Mouse (Mus musculus) right cerebral cortex, adult 18-20 months (tissue): ENCODE results near the gene Srsf1.
A peak's percentile ranks its signal among the peaks of the same experiment; 100 is the strongest.

Source experiments
- DNase-seq: peaks from one replicate; pipeline ENCODE4 v3.0.0; 2022; ENCODE audit warnings: mixed read lengths

Srsf1 gene

DNA sequence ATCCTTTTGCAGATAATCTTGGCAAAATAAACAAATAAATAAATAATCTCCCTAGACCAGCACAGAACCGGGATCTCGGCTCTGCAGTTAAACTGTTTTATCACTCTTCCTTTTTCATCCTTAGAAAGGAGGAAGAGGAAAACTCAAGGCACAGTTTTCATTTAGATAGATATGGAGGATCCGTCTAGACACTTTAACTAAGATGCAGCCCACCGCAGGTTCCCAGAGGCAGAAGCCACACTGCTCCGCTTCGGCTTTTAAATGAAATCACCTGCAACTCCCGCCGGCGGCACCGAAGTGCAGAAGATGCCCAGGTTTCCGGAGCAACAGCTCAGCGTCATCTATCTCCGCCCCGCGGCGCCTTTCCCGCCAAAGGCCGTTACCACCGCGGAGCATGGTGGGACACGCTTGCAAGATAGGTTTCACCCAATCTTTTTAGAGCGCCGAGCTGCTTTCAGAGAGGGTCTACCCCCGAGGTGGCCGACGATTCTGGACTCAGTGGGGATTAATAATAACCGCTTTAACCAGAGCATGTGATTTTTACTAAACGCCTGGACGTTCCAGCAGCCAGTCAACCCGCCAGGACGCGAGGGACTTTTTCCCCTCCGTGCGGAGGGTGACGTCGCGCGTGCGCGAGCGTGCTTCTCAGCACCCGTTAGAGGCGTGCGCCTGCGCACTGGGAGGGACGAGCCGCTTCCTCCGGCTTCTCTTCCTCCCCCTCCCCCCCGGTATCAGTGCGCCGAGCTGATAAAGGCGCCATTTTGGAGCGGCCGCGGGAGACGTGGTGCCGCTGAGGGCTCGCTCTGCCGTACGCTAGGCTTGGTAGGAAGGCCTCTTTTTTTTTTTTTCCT, at the start of gene Srsf1:
Gene Srsf1, plus strand, starts transcription at position 430 of the 851 bp plus-strand sequence.
- DNase-seq, result peak; percentile 97

DNA sequence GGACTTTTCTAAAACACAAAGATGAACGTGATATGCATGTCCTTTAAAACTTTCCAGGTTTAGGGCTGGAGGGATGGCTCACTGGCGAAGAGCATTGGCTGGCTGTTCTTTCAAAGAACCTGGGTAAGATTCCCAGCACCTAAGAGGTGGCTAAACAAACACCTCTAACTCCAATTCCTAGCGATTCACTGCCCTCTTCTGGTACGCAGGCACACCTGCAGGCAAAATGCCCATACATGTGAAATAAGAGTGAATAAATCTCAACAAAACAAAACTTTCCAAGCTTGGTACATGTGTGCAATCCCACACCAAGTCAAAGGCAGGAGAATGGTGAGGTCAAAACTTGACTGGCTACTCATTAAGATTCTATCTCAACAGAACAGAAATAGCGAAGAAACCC, 47.4 kb upstream of the Srsf1 start:
- no peak for DNase-seq

DNA sequence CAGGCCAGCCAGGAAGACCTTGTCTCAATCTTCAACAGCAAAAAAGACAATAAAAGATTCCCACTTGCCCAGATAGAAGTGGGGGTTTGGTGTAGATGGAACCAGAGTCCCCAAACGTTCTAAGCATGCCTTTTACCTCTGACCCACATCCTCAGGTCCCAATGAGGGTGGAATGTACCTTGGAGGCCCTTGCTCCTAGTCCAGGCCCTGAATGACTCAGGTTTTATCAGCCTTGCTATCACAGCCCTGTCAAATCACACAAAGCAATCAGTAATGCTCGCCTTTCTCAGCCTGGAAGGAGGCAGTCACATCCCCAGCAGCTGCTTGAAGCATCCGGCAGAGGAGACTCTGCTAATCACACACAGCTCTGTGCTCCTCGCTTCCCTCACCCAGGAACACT, 44.4 kb upstream of the Srsf1 start:
- no peak for DNase-seq

DNA sequence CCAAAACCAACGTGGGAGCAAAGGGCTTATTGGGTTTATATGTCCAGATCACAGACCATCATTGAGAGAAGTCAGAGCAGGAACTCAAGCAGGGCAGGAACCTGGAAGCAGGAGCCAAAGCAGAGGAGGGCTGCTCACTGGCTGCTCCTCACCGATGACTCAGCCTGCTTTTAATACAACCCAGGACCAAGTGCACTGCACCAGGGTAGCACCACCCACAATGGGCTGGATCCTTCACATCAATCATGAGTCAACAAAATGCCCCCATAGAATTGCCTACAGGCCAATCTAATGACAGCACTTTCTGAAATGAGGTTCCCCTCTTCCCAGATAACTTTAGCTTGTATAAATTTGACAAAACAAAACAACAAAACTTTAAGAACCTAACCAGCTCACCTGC, 43.0 kb upstream of the Srsf1 start:
- no peak for DNase-seq

GRCm38 (mm10) chr11:88008641-88009040, 38.5 kb upstream of the Srsf1 start:
- DNase-seq, result no peak

DNA sequence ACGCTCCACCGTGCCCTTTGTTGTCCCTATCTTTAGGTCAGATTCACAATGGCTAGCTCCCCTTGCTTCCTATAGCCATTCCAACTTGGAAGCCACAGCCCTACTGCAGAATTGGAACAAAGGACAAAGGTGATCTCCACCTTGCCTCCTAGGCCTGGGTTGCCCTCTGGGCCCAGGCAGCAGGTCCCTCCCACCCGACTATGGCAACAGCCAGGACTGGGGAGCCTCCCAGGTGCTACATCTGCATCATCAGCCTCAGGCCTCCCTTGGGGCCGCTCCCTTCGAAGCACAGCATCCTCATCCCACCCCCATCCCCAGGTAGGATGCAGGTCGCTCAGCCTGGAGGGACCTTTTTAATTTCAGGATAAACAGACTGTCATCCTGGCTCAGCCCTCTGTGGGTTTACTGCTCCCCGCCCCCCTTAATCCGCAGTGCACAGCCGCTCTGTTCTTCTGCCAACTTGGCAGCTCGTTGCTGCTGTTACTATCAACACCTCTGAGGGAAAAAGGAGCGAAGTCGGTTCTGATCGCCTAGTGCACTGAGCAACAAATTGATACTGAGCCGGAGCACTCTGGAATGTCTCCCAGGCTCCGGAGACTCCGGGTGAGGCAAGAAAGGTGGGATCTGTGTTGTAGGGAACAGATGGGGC, 37.5 kb upstream of the Srsf1 start:
- DNase-seq, result peak; percentile 67

GRCm38 (mm10) chr11:88011208-88011913, 35.8 kb upstream of the Srsf1 start:
- no peak for DNase-seq

DNA sequence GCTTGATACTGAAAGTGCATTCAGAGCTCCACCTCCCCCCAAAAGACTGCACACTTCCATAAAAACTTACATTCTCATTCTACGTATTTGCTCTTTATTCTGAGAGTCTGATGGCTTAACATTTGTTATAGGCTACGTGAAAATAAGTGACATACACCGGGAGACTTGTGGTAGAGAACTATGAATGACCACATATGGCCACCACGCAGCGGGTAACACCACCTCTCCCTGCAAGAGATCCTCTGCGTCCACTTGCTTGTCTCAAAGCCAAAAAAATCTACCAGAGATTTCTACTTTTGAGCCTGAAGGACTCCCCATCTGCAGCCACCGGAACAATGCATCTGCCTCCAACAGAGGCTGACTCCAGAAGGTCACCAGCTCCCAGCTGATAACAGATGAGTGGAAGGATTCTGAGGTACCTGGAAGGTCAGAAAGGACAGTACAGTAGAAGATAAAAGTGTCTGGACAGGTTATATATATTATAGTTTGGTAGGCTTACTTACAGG, 35.2 kb upstream of the Srsf1 start:
- DNase-seq, result no peak

GRCm38 (mm10) chr11:88012621-88013244, 34.4 kb upstream of the Srsf1 start:
- DNase-seq, result no peak

GRCm38 (mm10) chr11:88013632-88014031, 33.5 kb upstream of the Srsf1 start:
- no peak for DNase-seq

DNA sequence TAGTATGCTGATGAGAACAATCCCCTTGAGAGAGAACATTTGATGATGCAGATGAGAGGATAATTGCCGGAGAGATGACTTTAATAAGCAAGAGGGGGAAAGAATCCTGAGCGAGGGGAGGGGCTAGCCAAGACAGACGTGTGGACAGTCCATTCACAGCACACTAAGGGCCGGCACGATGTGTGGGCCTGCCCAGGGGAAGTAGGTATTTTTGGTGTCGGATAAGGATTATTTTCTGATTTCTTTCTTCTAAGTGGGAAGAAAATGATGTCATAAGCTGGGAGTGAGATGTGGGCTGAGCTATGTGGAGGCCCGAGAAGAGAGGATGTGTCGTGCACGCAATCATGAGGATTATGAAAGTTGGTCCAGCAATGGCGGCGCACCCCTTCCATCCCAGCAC, 32.0 kb upstream of the Srsf1 start:
- DNase-seq, result peak; percentile 59

DNA sequence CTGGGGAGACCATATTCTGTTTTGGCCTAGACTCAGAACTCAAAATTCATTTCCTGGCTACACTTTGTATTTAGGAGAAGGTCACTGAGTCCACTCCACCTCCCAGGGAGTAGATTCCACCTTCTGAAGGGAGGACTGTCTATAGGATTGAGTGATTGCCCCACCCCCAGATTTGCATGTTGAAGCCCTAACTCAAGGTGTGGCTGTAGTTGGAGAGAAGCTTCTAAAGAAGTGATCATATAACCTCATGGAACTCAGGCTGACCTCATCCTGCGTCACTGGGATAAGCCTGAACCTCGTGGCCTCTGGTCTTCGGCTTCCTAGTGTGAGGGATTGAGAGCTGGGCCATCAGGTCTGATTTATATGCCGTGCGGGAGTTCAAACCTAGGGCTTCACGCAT, 31.4 kb upstream of the Srsf1 start:
- DNase-seq, result no peak

DNA sequence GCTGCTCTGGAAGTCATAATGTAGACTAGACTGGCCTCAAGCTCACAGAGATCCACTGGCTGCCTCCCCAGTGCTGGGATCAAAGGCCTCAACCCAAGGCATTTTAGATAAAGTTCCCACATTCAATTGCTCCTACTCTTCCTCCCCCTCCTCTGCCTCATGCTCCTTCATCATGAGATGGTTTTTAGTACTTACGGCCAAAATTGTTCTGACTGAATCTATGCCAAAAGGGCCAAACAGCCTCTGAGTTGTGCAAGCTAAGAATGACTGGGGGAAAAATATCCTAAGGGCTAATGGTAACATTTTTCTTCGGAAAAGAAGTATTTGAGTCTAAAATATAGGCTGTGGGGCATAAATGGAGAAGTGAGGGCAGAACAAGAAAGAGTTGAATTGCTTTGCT, 23.2 kb upstream of the Srsf1 start:
- no peak for DNase-seq

- DNase-seq, result no peak
These were observed 19.7 kb upstream of the Srsf1 start for GRCm38 (mm10) chr11:88027391-88028035.

GRCm38 (mm10) chr11:88028193-88028684, 18.9 kb upstream of the Srsf1 start:
- peak; percentile 64 for DNase-seq

DNA sequence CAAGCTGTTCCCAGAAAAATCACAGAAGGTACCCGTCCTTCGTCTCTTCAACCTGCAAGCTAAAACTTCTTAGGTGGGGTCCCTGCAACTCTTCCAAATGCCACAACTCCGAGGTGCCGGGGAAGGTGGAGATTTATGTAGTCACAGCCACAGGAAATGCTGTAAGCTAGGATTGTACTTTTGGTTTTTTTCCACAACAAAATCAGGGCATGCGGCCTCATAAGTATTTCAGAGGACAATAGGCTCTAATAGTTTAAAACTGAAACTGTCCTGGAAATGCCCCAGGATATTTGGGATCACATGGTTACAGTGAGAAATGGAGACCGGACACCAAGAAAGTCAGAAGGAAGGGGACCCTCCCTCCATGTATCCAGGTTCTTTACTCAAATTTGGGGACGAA, 17.0 kb upstream of the Srsf1 start:
- no peak for DNase-seq

DNA sequence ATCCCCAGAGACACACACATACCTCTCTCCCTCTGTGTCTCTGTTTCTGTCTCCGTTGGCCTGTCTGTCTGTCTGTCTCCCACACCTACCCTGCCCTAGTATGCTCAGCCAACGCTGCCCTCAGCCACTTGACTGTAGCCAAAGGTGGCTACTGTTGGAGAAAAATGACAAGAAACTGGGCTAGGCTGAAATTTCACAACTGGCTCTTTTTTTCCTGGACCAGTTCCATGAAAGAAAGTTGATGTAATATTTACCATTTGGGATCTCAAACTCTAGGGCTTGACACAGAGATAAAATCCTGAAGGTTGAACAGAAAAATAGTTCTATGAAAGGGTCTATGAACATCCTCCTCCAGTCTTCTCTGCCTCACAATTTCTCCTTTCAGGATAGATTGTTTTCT, 16.3 kb upstream of the Srsf1 start:
- DNase-seq, result no peak

DNA sequence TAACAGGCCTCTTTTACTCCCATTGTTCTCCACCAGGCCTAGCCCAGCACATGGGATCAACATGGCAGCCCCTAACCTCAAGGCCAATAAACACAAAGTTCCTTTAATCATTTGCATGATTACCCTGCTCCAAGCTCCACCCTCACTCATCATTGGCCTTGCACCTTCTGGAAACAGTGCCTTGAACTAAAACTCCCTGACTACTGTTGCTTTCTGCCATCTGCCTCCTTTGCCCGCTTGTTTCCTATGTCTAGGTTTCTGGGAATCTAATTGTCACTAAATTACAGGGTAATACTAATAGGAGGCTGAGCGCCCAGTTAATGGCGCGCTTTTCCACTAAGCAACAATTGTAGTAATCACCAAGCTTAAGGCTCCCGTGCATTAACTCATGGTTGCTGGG, 15.4 kb upstream of the Srsf1 start:
- DNase-seq, result no peak

GRCm38 (mm10) chr11:88035970-88036369, 11.2 kb upstream of the Srsf1 start:
- no peak for DNase-seq

DNA sequence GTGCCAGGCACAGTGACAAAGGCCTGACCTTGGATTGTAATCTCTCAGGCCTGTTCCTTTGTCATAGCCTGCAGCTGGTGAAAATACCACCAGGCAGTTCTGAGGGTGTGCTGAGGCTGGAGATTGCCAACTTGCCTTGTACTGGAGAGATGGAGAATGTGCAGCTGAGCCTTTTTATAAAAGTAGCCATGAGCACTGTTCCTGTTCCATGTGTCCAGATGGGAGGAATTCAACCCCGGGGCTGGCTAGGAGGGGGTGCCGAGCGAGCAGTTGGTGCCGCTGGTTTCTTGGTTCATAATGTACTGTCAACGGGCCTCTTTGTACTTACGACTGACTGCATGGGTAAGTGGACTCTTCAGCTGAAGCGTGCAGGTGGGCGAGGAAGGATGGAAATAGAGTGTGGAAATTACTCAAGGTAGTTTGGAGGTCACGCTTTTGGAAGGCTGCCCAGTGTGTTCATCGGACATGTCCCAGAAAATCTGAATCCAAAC, 10.4 kb upstream of the Srsf1 start:
- DNase-seq, result no peak

DNA sequence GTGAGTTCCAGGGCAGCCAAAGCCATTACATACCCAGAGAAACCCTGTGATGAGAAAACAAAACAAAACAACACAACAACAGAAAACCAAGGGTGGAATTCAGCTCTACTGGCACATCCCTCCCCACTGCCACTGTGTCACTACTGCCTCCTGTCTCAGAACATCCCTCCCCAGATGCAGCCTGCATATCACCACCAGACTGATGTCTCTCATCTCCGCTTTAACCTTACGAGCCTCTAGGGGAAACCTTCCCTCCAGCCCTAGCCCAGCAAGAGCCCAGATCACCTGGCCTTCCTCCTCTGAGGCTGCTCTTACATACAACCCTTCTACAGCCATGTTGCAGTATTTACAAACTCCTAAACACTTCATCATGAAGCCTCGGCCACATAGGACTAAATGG, 9.8 kb upstream of the Srsf1 start:
- DNase-seq, result no peak

DNA sequence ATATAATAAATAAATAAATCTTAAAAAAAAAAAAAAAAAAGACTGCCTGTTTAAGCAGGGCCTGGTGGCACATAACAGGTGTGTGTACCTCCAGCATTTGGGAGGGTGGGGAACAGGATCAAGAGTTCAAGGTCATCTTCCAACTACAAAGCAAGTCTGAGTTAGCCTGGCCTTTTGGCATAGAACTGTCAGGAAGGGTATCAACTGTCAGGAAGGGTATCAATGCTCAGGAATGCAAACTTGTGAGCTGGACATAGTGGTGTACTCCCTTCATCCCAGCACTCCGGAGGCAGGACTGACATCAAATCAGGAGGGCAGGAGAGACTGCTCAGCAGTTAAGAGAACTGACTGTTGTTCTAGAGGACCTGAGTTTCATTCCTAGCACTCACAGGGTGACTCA, 8.1 kb upstream of the Srsf1 start:
- DNase-seq, result no peak
